Mouse (Mus musculus) CD4-positive helper T cell, adult 2 months (primary cell): ENCODE measurements around the gene Pibf1.

Experiments
- DNase-seq: peaks from one replicate; pipeline ENCODE4 v3.0.0-alpha.2; 2012; ENCODE audit warnings: low read depth, missing footprints, low spot score

Pibf1 gene

GRCm38 (mm10) chr14:99099267-99099966 lies at the start of gene Pibf1, which contains the start of gene Dis3:
Gene Pibf1, plus strand, starts transcription at chr14:99099424.
Gene Dis3, minus strand, starts transcription at chr14:99099770.
- peak; percentile 98 for DNase-seq

GRCm38 (mm10) chr14:99058959-99059586 lies 40.2 kb upstream of the Pibf1 start:
- no peak for DNase-seq

- no peak for DNase-seq
These were observed 38.6 kb upstream of the Pibf1 start for GRCm38 (mm10) chr14:99060616-99061015.

- no peak for DNase-seq
These were observed 36.1 kb upstream of the Pibf1 start for GRCm38 (mm10) chr14:99063091-99063490.

GRCm38 (mm10) chr14:99071146-99071545 lies 28.1 kb upstream of the Pibf1 start:
- DNase-seq = no peak

- no peak for DNase-seq
These were observed 10.3 kb upstream of the Pibf1 start for GRCm38 (mm10) chr14:99088947-99089346.

GRCm38 (mm10) chr14:99099967-99100587 lies 853 bp downstream of the Pibf1 start:
- no peak for DNase-seq

- no peak for DNase-seq
These were observed 3.8 kb downstream of the Pibf1 start for GRCm38 (mm10) chr14:99103050-99103449.

GRCm38 (mm10) chr14:99104542-99105123 lies 5.4 kb downstream of the Pibf1 start:
- no peak for DNase-seq

GRCm38 (mm10) chr14:99106671-99107070 lies 7.4 kb downstream of the Pibf1 start:
- DNase-seq = no peak

- DNase-seq = no peak
These were observed 8.5 kb downstream of the Pibf1 start for GRCm38 (mm10) chr14:99107631-99108187.

- no peak for DNase-seq
These were observed 9.5 kb downstream of the Pibf1 start for GRCm38 (mm10) chr14:99108762-99109161.

GRCm38 (mm10) chr14:99117576-99117975 lies 18.4 kb downstream of the Pibf1 start:
- DNase-seq = no peak

GRCm38 (mm10) chr14:99121584-99122339 lies 22.5 kb downstream of the Pibf1 start:
- no peak for DNase-seq

- DNase-seq = no peak
These were observed 24.9 kb downstream of the Pibf1 start for GRCm38 (mm10) chr14:99124076-99124475.

- no peak for DNase-seq
These were observed 27.5 kb downstream of the Pibf1 start for GRCm38 (mm10) chr14:99126713-99127112.

- no peak for DNase-seq
These were observed 28.3 kb downstream of the Pibf1 start for GRCm38 (mm10) chr14:99127509-99127908.

GRCm38 (mm10) chr14:99129050-99129449 lies 29.8 kb downstream of the Pibf1 start:
- DNase-seq = no peak

GRCm38 (mm10) chr14:99134048-99134447 lies 34.8 kb downstream of the Pibf1 start:
- DNase-seq = no peak

GRCm38 (mm10) chr14:99135761-99136160 lies 36.5 kb downstream of the Pibf1 start:
- DNase-seq = no peak

- DNase-seq = no peak
These were observed 37.1 kb downstream of the Pibf1 start for GRCm38 (mm10) chr14:99136297-99136696.
